Mouse (Mus musculus): ENCODE data around the gene Lclat1.
A peak's percentile ranks its signal among the peaks of the same experiment; 100 is the strongest.

Lclat1 gene

GRCm38 (mm10) chr17:73091368-73091767 lies 16.4 kb upstream of the Lclat1 start:
- no peak for DNase-seq (ENCODE audit: low spot score in 2 of 2)

GRCm38 (mm10) chr17:73092103-73093097 lies 15.4 kb upstream of the Lclat1 start:
- DNase-seq (ENCODE audit: low spot score in 2 of 2): no peak

GRCm38 (mm10) chr17:73095070-73095469 lies 12.7 kb upstream of the Lclat1 start:
- no peak for DNase-seq (ENCODE audit: low spot score in 2 of 2)

- DNase-seq (ENCODE audit: low spot score in 2 of 2): no peak
These were observed 12.2 kb upstream of the Lclat1 start for GRCm38 (mm10) chr17:73095585-73095984.

GRCm38 (mm10) chr17:73096484-73096883 lies 11.3 kb upstream of the Lclat1 start:
- peak in 1 of 2 experiments; percentile 44 for DNase-seq (ENCODE audit: low spot score in 2 of 2)

GRCm38 (mm10) chr17:73098636-73099035 lies 9.1 kb upstream of the Lclat1 start:
- DNase-seq (ENCODE audit: low spot score in 2 of 2): no peak

GRCm38 (mm10) chr17:73100396-73100795 lies 7.4 kb upstream of the Lclat1 start:
- no peak for DNase-seq (ENCODE audit: low spot score in 2 of 2)

- no peak for DNase-seq (ENCODE audit: low spot score in 2 of 2)
These were observed 5.2 kb upstream of the Lclat1 start for GRCm38 (mm10) chr17:73102538-73102937.

GRCm38 (mm10) chr17:73108170-73108887 lies 544 bp downstream of the Lclat1 start:
- DNase-seq (ENCODE audit: low spot score in 2 of 2): no peak

GRCm38 (mm10) chr17:73108888-73109259 lies 1.1 kb downstream of the Lclat1 start:
- no peak for DNase-seq (ENCODE audit: low spot score in 2 of 2)

GRCm38 (mm10) chr17:73112128-73112527 lies 4.3 kb downstream of the Lclat1 start:
- no peak for DNase-seq (ENCODE audit: low spot score in 2 of 2)

GRCm38 (mm10) chr17:73112601-73113000 lies 4.8 kb downstream of the Lclat1 start:
- DNase-seq (ENCODE audit: low spot score in 2 of 2): no peak

GRCm38 (mm10) chr17:73113230-73113629 lies 5.4 kb downstream of the Lclat1 start:
- DNase-seq (ENCODE audit: low spot score in 2 of 2): no peak

- no peak for DNase-seq (ENCODE audit: low spot score in 2 of 2)
These were observed 10.3 kb downstream of the Lclat1 start for GRCm38 (mm10) chr17:73118134-73118533.

- DNase-seq (ENCODE audit: low spot score in 2 of 2): no peak
These were observed 10.9 kb downstream of the Lclat1 start for GRCm38 (mm10) chr17:73118702-73119101.

- no peak for DNase-seq (ENCODE audit: low spot score in 2 of 2)
These were observed 11.4 kb downstream of the Lclat1 start for GRCm38 (mm10) chr17:73119150-73119549.

- no peak for DNase-seq (ENCODE audit: low spot score in 2 of 2)
These were observed 12.8 kb downstream of the Lclat1 start for GRCm38 (mm10) chr17:73120545-73120944.

GRCm38 (mm10) chr17:73121726-73122125 lies 13.9 kb downstream of the Lclat1 start:
- DNase-seq (ENCODE audit: low spot score in 2 of 2): no peak

GRCm38 (mm10) chr17:73126349-73126748 lies 18.6 kb downstream of the Lclat1 start:
- DNase-seq (ENCODE audit: low spot score in 2 of 2): no peak

GRCm38 (mm10) chr17:73126903-73127302 lies 19.1 kb downstream of the Lclat1 start:
- DNase-seq (ENCODE audit: low spot score in 2 of 2): no peak

- DNase-seq (ENCODE audit: low spot score in 2 of 2): no peak
These were observed 29.0 kb downstream of the Lclat1 start for GRCm38 (mm10) chr17:73136562-73137484.

GRCm38 (mm10) chr17:73138217-73138616 lies 30.4 kb downstream of the Lclat1 start:
- DNase-seq (ENCODE audit: low spot score in 2 of 2): no peak

All from right cerebral cortex, postnatal 10 days (tissue).